Mouse (Mus musculus) embryonic facial prominence, embryonic 12.5 days (tissue): ENCODE results near the gene Garnl3. TPM values are rescaled to one million over a fixed set of nuclear protein-coding genes. Genes with fewer than 3 reads are reported as not detected.

Experiments used
- ATAC-seq: fragments of 200-750 bp; cut with Nextera tagmentation; 2 replicates; pipeline ENCODE4 v1.8.0; 2017; ENCODE audit not compliant: insufficient number of reproducible peaks, insufficient read depth, low FRiP score, low TSS enrichment
- H3K27ac ChIP-seq: fragments of 300-500 bp; sonication (generic); 2 replicates; pipeline ENCODE4 v1.5.1; 2016; ENCODE audit warnings: mild to moderate bottlenecking
- H3K27me3 ChIP-seq: fragments of 300-500 bp; sonication (generic); 2 replicates; pipeline ENCODE4 v1.6.1; 2016; ENCODE audit warnings: mild to moderate bottlenecking, moderate library complexity
- H3K36me3 ChIP-seq: fragments of 300-500 bp; sonication (generic); 2 replicates; pipeline ENCODE4 v1.6.1; 2016; ENCODE audit warnings: mild to moderate bottlenecking
- H3K4me1 ChIP-seq: fragments of 300-500 bp; sonication (generic); 2 replicates; pipeline ENCODE4 v1.6.1; 2016
- H3K4me2 ChIP-seq: fragments of 300-500 bp; sonication (generic); replicated peaks from 2 replicates; pipeline ENCODE4 v1.6.1; 2016; ENCODE audit warnings: mild to moderate bottlenecking, moderate library complexity
- H3K4me3 ChIP-seq: fragments of 300-500 bp; sonication (generic); 2 replicates; pipeline ENCODE4 v1.5.1; 2016; ENCODE audit warnings: mild to moderate bottlenecking
- H3K9ac ChIP-seq: fragments of 300-500 bp; sonication (generic); 2 replicates; pipeline ENCODE4 v1.6.1; 2016; ENCODE audit warnings: mild to moderate bottlenecking, moderate library complexity
- H3K9me3 ChIP-seq: fragments of 300-500 bp; sonication (generic); 2 replicates; pipeline ENCODE4 v1.6.1; 2016; ENCODE audit warnings: mild to moderate bottlenecking, moderate library complexity
- WGBS: fragments of 180-500 bp; shearing (Covaris S2); methylation state at CpG from one replicate; pipeline ENCODE4 v1.1.7; 2016; 5-methylcytosine and 5-hydroxymethylcytosine counted together
- polyA plus RNA-seq: library from polyadenylated mRNA; unstranded; fragments of >200 nt; fragmentation: Nextera tagmentation; extraction: Ambion mirVana; gene quantifications from 2 replicates; pipeline ENCODE4 v1.2.1, GENCODE M21; 2016

Gene Garnl3
- polyA plus RNA-seq, 1 experiment from 2014 or later, result 14.3 TPM

DNA sequence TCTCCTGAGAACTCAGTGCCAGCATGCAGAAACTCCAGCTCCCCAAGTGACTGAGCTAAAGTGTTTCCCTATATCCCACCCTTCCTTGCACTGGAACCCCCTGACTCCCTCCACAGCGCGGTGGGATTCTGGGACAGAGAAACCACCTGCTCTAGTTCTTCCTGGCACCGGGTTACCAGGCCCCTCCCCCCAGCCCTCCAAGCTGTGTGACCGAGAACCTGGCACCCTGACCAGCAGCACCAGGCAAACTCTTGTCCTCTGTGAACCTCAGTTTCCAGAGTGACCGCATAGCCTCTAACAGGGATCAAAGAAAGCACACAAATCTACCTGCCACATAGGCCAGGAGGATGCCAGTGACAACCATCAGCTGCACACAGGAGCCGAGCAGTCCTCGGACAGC, 151.8 kb downstream of the Garnl3 start:
- Histone ChIP-seq H3K9me3 (no peaks in the 10 kb centered on the region), H3K4me2 (no peak overlapping the region), H3K27ac (no peak overlapping the region), H3K9ac (no peak overlapping the region), H3K27me3 (no peaks in the 10 kb centered on the region), H3K4me3 (no peak overlapping the region), H3K4me1 (peaks cover 12% of the 10 kb centered on the region), H3K36me3 (peaks cover 17% of the 10 kb centered on the region)
- WGBS, result 86% methylated on average over 7 of the region's 7 CpGs
- no peak for ATAC-seq

DNA sequence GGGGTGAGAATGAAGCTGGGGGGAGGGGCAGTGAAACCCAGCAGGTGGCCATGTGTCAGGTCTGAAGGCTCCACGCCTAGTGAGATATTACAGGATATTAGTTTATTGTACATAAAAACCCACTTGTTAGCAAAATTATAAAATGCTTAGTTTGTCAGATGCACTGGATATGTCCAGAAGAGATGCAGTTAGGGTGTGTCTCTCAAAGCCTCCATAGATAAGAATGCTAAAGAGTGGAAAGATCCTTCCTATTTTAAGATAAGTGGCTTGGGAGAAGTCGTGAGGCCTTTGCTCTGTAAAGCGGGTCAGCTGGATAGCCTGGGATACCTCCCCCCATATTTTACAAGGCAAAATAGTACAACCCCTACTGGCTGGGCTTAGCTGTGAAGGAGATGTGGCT, 152.8 kb downstream of the Garnl3 start:
- no peak overlapping the region for H3K27ac ChIP-seq
- H3K9me3 ChIP-seq, result no peaks in the 10 kb centered on the region
- peaks cover 27% of the 10 kb centered on the region for H3K36me3 ChIP-seq
- ATAC-seq, result no peak
- no peak overlapping the region for H3K9ac ChIP-seq
- WGBS, result 79% methylated on average over 3 of the region's 3 CpGs
- H3K27me3 ChIP-seq, result no peaks in the 10 kb centered on the region
- peaks cover 12% of the 10 kb centered on the region for H3K4me1 ChIP-seq
- H3K4me2 ChIP-seq, result no peak overlapping the region
- no peak overlapping the region for H3K4me3 ChIP-seq

DNA sequence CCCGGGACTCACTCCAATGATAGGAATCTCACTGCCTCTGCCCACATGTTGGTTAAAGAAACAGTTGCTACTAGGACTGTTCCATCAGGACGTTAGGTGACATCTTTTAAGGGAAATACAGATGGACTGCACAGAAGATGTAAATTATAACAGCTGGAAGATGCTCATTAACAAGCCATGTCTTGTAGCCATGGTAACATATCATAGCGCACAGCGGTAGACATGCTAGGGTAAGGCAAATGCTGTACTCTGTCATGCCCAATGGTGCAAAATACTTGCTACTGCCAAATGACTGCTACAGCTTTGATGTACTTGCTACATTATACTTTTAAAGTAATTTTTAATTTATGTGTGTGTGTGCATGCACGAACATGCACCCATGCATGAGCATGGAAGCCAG, 154.3 kb downstream of the Garnl3 start:
- no peaks in the 10 kb centered on the region for H3K9me3 ChIP-seq
- H3K4me2 ChIP-seq, result no peak overlapping the region
- no peak overlapping the region for H3K9ac ChIP-seq
- H3K27ac ChIP-seq, result no peak overlapping the region
- H3K27me3 ChIP-seq, result no peaks in the 10 kb centered on the region
- ATAC-seq, result no peak
- H3K36me3 ChIP-seq, result peaks cover 28% of the 10 kb centered on the region
- 82% methylated on average over 5 of the region's 5 CpGs for WGBS
- H3K4me1 ChIP-seq, result peaks cover 12% of the 10 kb centered on the region
- H3K4me3 ChIP-seq, result no peak overlapping the region

DNA sequence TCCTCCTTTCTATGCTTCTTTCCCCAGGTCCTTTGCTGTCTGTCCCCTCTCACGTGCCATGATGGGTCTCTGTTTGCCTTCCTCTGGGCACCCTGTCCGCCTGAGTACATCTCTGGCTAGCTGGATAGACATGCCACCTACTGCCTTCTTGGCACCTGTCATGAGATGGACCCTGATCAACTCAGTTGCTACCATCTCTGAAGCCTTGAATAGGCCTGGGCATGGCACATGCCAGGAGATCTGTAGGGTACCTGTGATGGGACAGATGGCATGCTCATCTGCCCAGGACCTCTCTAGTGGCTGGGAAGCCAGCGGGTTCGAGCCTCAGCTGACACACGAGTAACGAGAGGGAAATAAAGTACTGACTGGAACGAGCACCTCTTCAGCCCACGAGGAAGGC, 157.2 kb downstream of the Garnl3 start:
- ATAC-seq, result no peak
- H3K9ac ChIP-seq, result no peak overlapping the region
- no peaks in the 10 kb centered on the region for H3K9me3 ChIP-seq
- peaks cover 28% of the 10 kb centered on the region for H3K36me3 ChIP-seq
- H3K4me2 ChIP-seq, result no peak overlapping the region
- WGBS, result 89% methylated on average over 8 of the region's 8 CpGs
- H3K4me3 ChIP-seq, result no peak overlapping the region
- H3K27me3 ChIP-seq, result no peaks in the 10 kb centered on the region
- no peaks in the 10 kb centered on the region for H3K4me1 ChIP-seq
- no peak overlapping the region for H3K27ac ChIP-seq

DNA sequence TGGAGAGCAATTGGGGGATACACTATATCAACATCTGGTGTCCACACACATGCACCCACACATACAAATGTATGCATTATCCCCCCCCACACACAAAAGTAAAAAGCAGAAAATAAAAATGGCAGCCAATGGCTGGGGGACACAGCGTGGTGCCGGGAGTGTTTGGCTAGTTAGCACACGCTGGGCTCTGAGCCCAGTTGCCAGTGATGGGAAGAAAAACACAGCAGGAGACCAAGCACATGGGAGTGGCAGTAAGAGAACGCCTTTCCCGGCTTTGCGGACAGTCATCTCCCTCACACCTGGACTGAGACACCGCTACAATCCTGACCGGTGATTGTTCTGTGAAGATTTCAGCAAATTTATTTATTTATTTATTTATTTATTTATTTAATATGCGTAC, 160.2 kb downstream of the Garnl3 start:
- Histone ChIP-seq H3K36me3 (peaks cover 27% of the 10 kb centered on the region), H3K27me3 (no peaks in the 10 kb centered on the region), H3K9ac (no peak overlapping the region), H3K9me3 (no peaks in the 10 kb centered on the region), H3K4me1 (peaks cover 8% of the 10 kb centered on the region; the same call in 1 of the 2 replicates), H3K4me3 (no peak overlapping the region), H3K4me2 (no peak overlapping the region), H3K27ac (no peak overlapping the region)
- 48% methylated on average over 9 of the region's 9 CpGs for WGBS
- no peak for ATAC-seq

DNA sequence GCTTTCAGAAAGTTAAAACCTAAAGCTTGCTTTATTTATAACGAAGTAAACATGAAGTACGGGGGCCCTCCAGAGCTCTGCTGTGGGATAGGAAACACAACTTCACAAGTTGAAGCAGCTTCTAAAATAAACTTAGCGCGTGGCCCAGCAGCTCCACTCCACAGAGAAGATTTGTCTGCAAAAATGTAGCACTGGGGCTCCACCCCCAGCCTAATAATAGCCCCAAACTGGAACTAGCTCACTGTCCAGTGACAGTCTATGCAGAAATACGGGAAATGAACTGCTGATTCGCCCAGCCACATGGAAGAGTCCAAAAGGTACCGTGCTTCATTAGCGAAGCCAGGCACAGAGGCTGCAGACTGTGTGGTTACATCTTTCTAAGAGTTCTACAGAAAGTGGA, 162.1 kb downstream of the Garnl3 start:
- Histone ChIP-seq H3K36me3 (peaks cover 15% of the 10 kb centered on the region), H3K9me3 (no peaks in the 10 kb centered on the region), H3K4me3 (no peak overlapping the region), H3K9ac (no peak overlapping the region), H3K27ac (no peak overlapping the region), H3K4me2 (no peak overlapping the region), H3K27me3 (no peaks in the 10 kb centered on the region), H3K4me1 (peaks cover 17% of the 10 kb centered on the region)
- WGBS, result 86% methylated on average over 8 of the region's 8 CpGs
- ATAC-seq, result no peak

DNA sequence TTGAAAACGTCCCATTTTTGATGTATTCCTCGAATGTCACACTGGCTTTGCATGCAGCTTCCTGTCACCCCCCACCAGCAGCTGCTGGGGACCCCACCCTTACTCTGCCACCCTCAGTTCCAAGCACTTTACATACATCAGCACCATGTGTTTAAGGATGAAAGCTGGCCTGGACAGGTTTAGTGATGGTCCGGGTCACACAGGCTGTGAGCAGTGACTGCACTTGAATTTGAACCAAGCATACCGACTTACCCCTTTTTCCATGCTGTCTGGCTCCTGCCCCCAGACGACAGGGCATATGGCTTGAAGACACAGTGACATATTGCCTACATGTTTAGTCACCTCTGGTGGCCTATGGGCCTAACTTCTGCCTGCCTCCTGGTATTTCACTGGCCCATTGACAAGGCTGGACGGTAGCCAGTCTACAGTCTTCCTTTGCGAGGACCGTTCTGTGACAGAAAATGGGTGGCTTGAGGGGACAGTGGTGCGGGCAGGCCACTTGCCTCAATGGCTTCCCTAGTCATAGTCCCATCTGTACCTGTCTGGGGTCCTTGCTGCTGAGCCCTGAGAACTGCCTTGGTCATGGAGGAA, 163.3 kb downstream of the Garnl3 start:
- Histone ChIP-seq H3K4me3 (peak overlapping the region; percentile 49), H3K4me1 (peaks cover 26% of the 10 kb centered on the region), H3K4me2 (peak overlapping the region; percentile 81; the same call in 1 of the 2 replicates), H3K27me3 (no peaks in the 10 kb centered on the region), H3K36me3 (peaks cover 18% of the 10 kb centered on the region), H3K27ac (no peak overlapping the region), H3K9ac (0 out of 2 replicates have a peak overlapping the region, but pooled peaks have one; percentile 67), H3K9me3 (no peaks in the 10 kb centered on the region)
- ATAC-seq, result no peak
- WGBS, result 82% methylated on average over 9 of the region's 9 CpGs

DNA sequence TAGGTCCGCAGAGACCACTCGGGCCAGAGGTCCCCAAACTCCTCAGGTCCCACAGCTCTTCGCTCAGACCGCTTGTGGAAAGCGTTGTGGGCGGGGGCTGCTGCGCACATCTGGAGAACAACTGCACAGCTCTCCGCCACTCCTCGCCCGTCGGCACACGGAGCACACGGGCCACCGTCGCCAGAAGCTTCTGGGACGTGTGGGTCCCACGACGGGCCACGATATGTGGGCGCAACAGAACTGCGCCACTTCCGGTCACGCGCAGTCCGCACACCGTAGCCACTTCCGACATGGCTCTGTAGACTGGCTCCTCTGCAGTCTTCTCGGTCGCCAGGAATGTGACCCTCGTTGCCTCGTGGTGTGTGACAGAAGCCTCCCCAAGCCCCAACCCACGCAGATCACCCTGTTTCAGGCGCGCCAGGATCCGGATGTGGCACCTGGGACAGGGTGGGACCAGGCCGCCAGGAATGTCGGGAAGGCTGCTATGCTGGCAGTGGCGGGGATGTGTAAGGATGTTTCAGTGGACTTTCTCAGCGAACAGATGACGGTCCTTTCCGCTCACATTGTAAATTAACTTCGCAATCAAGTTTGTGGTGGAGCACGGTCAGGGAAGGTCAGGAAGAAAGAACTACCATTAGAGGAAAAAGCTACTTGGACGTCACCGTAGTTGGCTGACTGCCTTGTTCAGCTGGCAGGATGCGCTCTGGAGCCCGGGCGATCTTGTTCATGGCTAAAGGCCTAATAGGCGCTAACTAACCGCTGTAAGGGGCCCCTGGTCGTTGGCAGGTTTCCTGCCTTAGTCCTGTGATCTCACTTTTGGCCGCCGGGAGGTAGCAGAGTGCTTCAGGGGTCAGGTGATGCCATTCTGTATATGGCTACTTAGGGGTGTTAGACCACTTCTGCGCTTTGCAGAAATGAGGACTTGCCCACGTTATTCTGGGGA, 164.5 kb downstream of the Garnl3 start:
- Histone ChIP-seq H3K4me2 (peak overlapping the region; percentile 81), H3K4me3 (peak overlapping the region; percentile 49), H3K36me3 (peaks cover 26% of the 10 kb centered on the region), H3K9ac (peak overlapping the region; percentile 67), H3K27me3 (no peaks in the 10 kb centered on the region), H3K9me3 (no peaks in the 10 kb centered on the region), H3K4me1 (peaks cover 32% of the 10 kb centered on the region), H3K27ac (peak overlapping the region; percentile 88)
- under 1% methylated on average over 55 of the region's 55 CpGs for WGBS
- ATAC-seq, result peak; percentile 78

DNA sequence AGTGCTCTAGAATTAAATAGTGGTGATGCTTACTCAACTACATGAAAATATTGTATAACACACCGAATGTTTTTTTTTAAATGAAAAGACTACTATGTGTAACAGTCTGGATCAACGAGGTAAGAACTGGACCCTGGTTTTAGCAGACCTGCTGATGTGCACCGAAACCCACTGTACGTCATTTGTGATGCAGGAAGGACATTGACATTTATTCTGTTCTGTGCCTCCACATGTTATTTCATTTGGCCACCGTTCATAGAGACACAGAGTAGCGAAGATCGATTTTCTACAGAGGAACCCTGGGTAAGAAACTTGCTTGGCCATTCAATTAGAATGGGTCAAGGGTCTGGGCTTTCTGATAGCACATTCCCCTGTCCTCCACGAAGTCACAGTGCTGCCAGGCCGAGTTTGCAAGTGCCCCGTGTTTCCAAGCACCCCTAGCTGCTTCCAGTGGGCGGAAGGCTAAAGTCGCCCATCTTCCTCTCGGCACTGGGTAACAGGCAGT, 165.2 kb downstream of the Garnl3 start:
- H3K4me2 ChIP-seq, result peak overlapping the region; percentile 81
- ATAC-seq, result no peak
- peaks cover 32% of the 10 kb centered on the region for H3K4me1 ChIP-seq
- no peaks in the 10 kb centered on the region for H3K27me3 ChIP-seq
- no peaks in the 10 kb centered on the region for H3K9me3 ChIP-seq
- H3K27ac ChIP-seq, result peak overlapping the region; percentile 88
- WGBS, result 9% methylated on average over 13 of the region's 13 CpGs
- H3K36me3 ChIP-seq, result peaks cover 26% of the 10 kb centered on the region
- peak overlapping the region; percentile 49 for H3K4me3 ChIP-seq
- H3K9ac ChIP-seq, result peak overlapping the region; percentile 67

DNA sequence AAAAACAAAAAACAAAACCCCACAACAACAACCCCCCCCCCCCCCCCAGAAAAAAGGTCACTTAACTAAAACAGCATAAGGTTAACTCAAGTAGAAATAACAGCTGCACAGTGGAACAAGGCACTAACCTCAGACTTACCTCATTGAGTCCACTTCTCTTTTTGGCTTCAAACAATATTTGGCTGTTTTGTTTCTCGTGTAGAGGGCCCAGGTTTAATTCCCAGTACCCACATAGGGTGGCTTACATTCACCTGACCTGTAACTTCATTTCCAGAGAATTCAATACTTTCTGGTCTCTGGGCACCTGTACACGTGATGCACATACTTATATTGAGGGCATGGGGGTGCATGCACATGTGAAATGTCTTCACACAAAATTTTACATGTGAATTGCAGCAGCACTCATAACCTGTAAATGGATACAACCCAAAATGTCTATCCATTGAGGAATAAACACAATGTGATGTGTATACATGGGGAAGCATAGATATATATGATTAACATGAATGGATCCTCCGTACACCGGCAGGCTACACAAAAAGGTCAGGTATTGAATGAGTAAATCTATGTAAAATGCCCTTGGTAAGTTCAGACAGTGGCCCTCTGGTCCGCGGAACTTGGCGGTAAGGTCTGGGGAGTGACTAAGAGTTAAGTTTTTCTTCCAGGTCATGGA, 165.8 kb downstream of the Garnl3 start:
- Histone ChIP-seq H3K9ac (no peak overlapping the region; the same call in 1 of the 2 replicates), H3K36me3 (peaks cover 26% of the 10 kb centered on the region), H3K4me2 (peak overlapping the region; percentile 81), H3K4me3 (no peak overlapping the region; the same call in 1 of the 2 replicates), H3K27me3 (no peaks in the 10 kb centered on the region), H3K9me3 (no peaks in the 10 kb centered on the region), H3K4me1 (peaks cover 38% of the 10 kb centered on the region), H3K27ac (no peak overlapping the region)
- no peak for ATAC-seq
- WGBS, result 14% methylated on average over 7 of the region's 7 CpGs

DNA sequence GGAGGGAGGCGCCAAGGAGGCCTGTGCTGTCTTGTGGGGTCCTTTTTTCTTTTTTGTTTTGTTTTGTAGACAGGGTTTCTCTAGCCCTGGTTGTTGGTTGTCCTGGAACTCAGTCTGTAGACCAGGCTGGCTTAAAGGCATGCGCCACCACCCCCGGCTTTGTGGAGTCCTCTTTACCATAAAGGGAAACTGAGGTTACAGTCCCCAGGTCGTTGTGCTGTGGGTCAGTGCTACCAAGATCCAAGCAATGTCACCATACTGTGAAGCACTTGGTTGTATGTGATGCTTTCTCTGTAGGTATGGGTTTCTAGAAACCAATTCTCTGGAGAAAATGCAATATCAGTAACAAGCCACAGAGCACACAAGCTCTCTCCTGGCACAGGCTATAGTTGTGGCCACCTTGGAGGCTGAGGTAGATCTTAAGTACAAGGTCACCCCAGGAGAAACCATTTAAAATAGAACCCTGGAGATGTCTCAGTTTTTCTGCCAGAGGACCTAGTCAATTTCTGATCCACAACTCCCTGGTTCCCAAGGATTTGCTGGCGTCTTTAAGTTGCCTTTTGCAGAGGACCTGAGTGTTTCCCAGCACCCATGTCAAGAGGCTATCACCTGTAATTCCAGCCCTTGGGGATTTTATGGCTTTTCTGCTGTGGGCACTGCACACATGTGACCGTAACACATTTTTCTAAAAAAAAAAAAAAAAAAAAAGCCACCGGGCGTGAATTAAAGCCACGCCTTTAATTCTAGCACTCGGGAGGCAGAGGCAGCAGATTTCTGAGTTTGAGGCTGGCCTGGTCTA, 166.6 kb downstream of the Garnl3 start:
- H3K4me2 ChIP-seq, result no peak overlapping the region

More for the DNA sequence above, 166.6 kb downstream of the Garnl3 start:
- H3K27ac ChIP-seq, result peak overlapping the region; percentile 36; the same call in 1 of the 2 replicates
- H3K4me1 ChIP-seq, result peaks cover 42% of the 10 kb centered on the region
- no peaks in the 10 kb centered on the region for H3K27me3 ChIP-seq
- H3K4me3 ChIP-seq, result no peak overlapping the region
- H3K36me3 ChIP-seq, result peaks cover 26% of the 10 kb centered on the region
- no peaks in the 10 kb centered on the region for H3K9me3 ChIP-seq
- no peak for ATAC-seq
- 34% methylated on average over 10 of the region's 10 CpGs for WGBS
- 0 out of 2 replicates have a peak overlapping the region, but pooled peaks have one; percentile 1 for H3K9ac ChIP-seq
